Mouse (Mus musculus) heart, adult 2 months (tissue): ENCODE data around the gene Med17. TPM values are rescaled to one million over a fixed set of nuclear protein-coding genes. Genes with fewer than 3 reads are reported as not detected.

Experiments used
- DNase-seq, 2 experiments: peaks; one replicate each; pipeline ENCODE4 v3.0.0; 2021
- H3K27ac ChIP-seq: fragments of 200-600 bp; 2 replicates; pipeline ENCODE4 v1.8.1; 2022
- H3K27me3 ChIP-seq: fragments of 200-500 bp; 2 replicates; pipeline ENCODE4 v1.6.1; 2012; ENCODE audit warnings: mild to moderate bottlenecking, low read length, inconsistent platforms, mixed read lengths; ENCODE audit not compliant: control insufficient read depth, insufficient read depth
- H3K36me3 ChIP-seq: fragments of 200-500 bp; 2 replicates; pipeline ENCODE4 v1.6.1; 2012; ENCODE audit warnings: low read length, inconsistent platforms; ENCODE audit not compliant: control insufficient read depth, insufficient read depth
- H3K4me1 ChIP-seq: fragments of 200-500 bp; 2 replicates; pipeline ENCODE4 v1.6.1; 2011; ENCODE audit warnings: low read length; ENCODE audit not compliant: control insufficient read depth, insufficient read depth
- H3K4me3 ChIP-seq: fragments of 200-600 bp; 2 replicates; pipeline ENCODE4 v1.8.1; 2022
- H3K79me2 ChIP-seq: fragments of 200-500 bp; replicated peaks from 2 replicates; pipeline ENCODE4 v1.6.1; 2012; ENCODE audit warnings: mild to moderate bottlenecking, inconsistent platforms, low read length, moderate library complexity, mixed read lengths; ENCODE audit not compliant: control insufficient read depth, insufficient read depth
- H3K9ac ChIP-seq: fragments of 200-500 bp; 2 replicates; pipeline ENCODE4 v1.6.1; 2012; ENCODE audit warnings: low read depth, mild to moderate bottlenecking, control low read depth, inconsistent platforms, low read length, mixed read lengths
- CTCF ChIP-seq: fragments of 200-600 bp; IDR thresholded peaks from 2 replicates; pipeline ENCODE4 v1.8.1; 2022; ENCODE audit warnings: antibody characterized with exemption, mild to moderate bottlenecking, moderate library complexity
- EP300 ChIP-seq: fragments of 200-500 bp; IDR thresholded peaks from 2 replicates; pipeline ENCODE4 v1.6.1; 2011; ENCODE audit warnings: low read depth, low read length, control low read depth; ENCODE audit not compliant: insufficient read depth
- POLR2A ChIP-seq: fragments of 200-500 bp; IDR thresholded peaks from 2 replicates; pipeline ENCODE4 v1.6.1; 2011; ENCODE audit warnings: mild to moderate bottlenecking, low read depth, low read length, control low read depth; ENCODE audit not compliant: insufficient read depth
- WGBS: fragments of 180-500 bp; shearing (Covaris S2); methylation state at CpG from one replicate; pipeline ENCODE4 v1.1.7; 2018; 5-methylcytosine and 5-hydroxymethylcytosine counted together
- intact Hi-C: fragments of 180-260 bp; cut with DNase I; formaldehyde crosslinking; loops from one replicate; pipeline ENCODE4 v1.15.1; 2025
- polyA plus RNA-seq: library from polyadenylated mRNA; depleted of rRNA; stranded (reverse); fragments of >200 nt; gene quantifications from 2 replicates; pipeline ENCODE4 v1.2.3, GENCODE M21; 2012
- total RNA-seq, 2 experiments: library from RNA; stranded (reverse); gene quantifications; 2 replicates each; pipeline ENCODE4 v1.2.3; 2021

Gene Med17
- total and polyA plus RNA-seq, 3 experiments: 10.3 to 14.6 (median 14.3) TPM

- 67% methylated on average over 2 of the region's 2 CpGs for WGBS
- no peak overlapping the region for H3K9ac ChIP-seq
- H3K4me3 ChIP-seq: no peak overlapping the region
- H3K4me1 ChIP-seq: no peaks in the 10 kb centered on the region
- intact Hi-C loops: no loop called here
- H3K27me3 ChIP-seq: no peaks in the 10 kb centered on the region
- DNase-seq: no peak
- no peak for TF ChIP-seq POLR2A
- TF ChIP-seq EP300: no peak
- TF ChIP-seq CTCF: no peak
- no peak overlapping the region for H3K27ac ChIP-seq
- H3K36me3 ChIP-seq: no peaks in the 10 kb centered on the region
- no peaks in the 10 kb centered on the region for H3K79me2 ChIP-seq
These were observed 18.7 kb upstream of the Med17 start for GRCm38 (mm10) chr9:15298451-15298850.

GRCm38 (mm10) chr9:15297112-15297511 is 17.4 kb upstream of the Med17 start:
- H3K27ac ChIP-seq: no peak overlapping the region
- intact Hi-C loops: no loop called here
- no peak for DNase-seq
- H3K36me3 ChIP-seq: no peaks in the 10 kb centered on the region
- TF ChIP-seq EP300: no peak
- no peak for TF ChIP-seq CTCF
- TF ChIP-seq POLR2A: no peak
- H3K9ac ChIP-seq: no peak overlapping the region
- H3K4me1 ChIP-seq: no peaks in the 10 kb centered on the region
- WGBS: 88% methylated on average over 7 of the region's 7 CpGs
- H3K27me3 ChIP-seq: no peaks in the 10 kb centered on the region
- H3K4me3 ChIP-seq: no peak overlapping the region
- no peaks in the 10 kb centered on the region for H3K79me2 ChIP-seq

- H3K27me3 ChIP-seq: no peaks in the 10 kb centered on the region
- no peak overlapping the region for H3K4me3 ChIP-seq
- H3K27ac ChIP-seq: no peak overlapping the region
- no peaks in the 10 kb centered on the region for H3K79me2 ChIP-seq
- no peak for DNase-seq
- H3K4me1 ChIP-seq: no peaks in the 10 kb centered on the region
- intact Hi-C loops: no loop called here
- 44% methylated on average over 6 of the region's 6 CpGs for WGBS
- H3K9ac ChIP-seq: no peak overlapping the region
- TF ChIP-seq EP300 (no peak), CTCF (no peak), POLR2A (no peak)
- no peaks in the 10 kb centered on the region for H3K36me3 ChIP-seq
These were observed 9.5 kb upstream of the Med17 start for GRCm38 (mm10) chr9:15289251-15289650.

- 93% methylated on average over 3 of the region's 3 CpGs for WGBS
- TF ChIP-seq CTCF (no peak), EP300 (no peak), POLR2A (no peak)
- H3K27me3 ChIP-seq: no peaks in the 10 kb centered on the region
These were observed 8.7 kb upstream of the Med17 start for GRCm38 (mm10) chr9:15288402-15288801.

GRCm38 (mm10) chr9:15287846-15288245 is 8.1 kb upstream of the Med17 start:
- Histone ChIP-seq H3K79me2 (no peaks in the 10 kb centered on the region), H3K27ac (no peak overlapping the region), H3K36me3 (no peaks in the 10 kb centered on the region), H3K4me1 (no peaks in the 10 kb centered on the region), H3K9ac (no peak overlapping the region), H3K27me3 (no peaks in the 10 kb centered on the region), H3K4me3 (no peak overlapping the region)
- 84% methylated on average over 6 of the region's 6 CpGs for WGBS
- TF ChIP-seq EP300: no peak
- no peak for TF ChIP-seq CTCF
- no peak for TF ChIP-seq POLR2A
- intact Hi-C loops: no loop called here
- DNase-seq: no peak

More at GRCm38 (mm10) chr9:15288402-15288801, 8.7 kb upstream of the Med17 start:
- no peak overlapping the region for H3K4me3 ChIP-seq
- no peak for DNase-seq
- no peaks in the 10 kb centered on the region for H3K36me3 ChIP-seq
- no peak overlapping the region for H3K9ac ChIP-seq
- no peaks in the 10 kb centered on the region for H3K4me1 ChIP-seq
- intact Hi-C loops: no loop called here
- H3K79me2 ChIP-seq: no peaks in the 10 kb centered on the region
- no peak overlapping the region for H3K27ac ChIP-seq

GRCm38 (mm10) chr9:15285443-15285842 is 5.7 kb upstream of the Med17 start:
- Histone ChIP-seq H3K79me2 (no peaks in the 10 kb centered on the region), H3K4me3 (no peak overlapping the region), H3K27me3 (no peaks in the 10 kb centered on the region), H3K27ac (no peak overlapping the region), H3K4me1 (peaks cover 3% of the 10 kb centered on the region), H3K9ac (no peak overlapping the region), H3K36me3 (no peaks in the 10 kb centered on the region)
- WGBS: 79% methylated on average over 3 of the region's 3 CpGs
- peak; percentile 50 for TF ChIP-seq CTCF
- TF ChIP-seq EP300: no peak
- intact Hi-C loops: no loop called here
- no peak for DNase-seq
